Mouse (Mus musculus) granulocyte monocyte progenitor cell, adult 5-6 weeks (primary cell): Measurements from ENCODE around the gene Ankrd60. TPM values are rescaled to one million over a fixed set of nuclear protein-coding genes. Genes with fewer than 3 reads are reported as not detected.

Experiments
- ATAC-seq: replicated peaks from 2 replicates; pipeline ENCODE4 v1.8.0; 2016; ENCODE audit warnings: mild to moderate bottlenecking, moderate TSS enrichment, inconsistent platforms; ENCODE audit not compliant: poor library complexity, severe bottlenecking
- total RNA-seq, 2 experiments: library from RNA; stranded (forward) in 1 of 2; stranded (reverse) in 1 of 2; fragments of 200-712, 200-1000 nt in 1 of 2; fragments of >200 nt in 1 of 2; fragmentation: Nextera tagmentation in 1 of 2; gene quantifications; 2 replicates each; pipeline ENCODE4 v1.2.3; 2014 to 2017

Gene Ankrd60
- total RNA-seq (2014; fragmentation: Nextera tagmentation) = not detected in 2 replicates
- total RNA-seq (2017) = not detected in 2 replicates

GRCm38 (mm10) chr2:173577669-173578557 is at the start of gene Ankrd60:
TSS of gene Ankrd60 (minus strand) at chr2:173578365.
- peak; percentile 68 for ATAC-seq

- no peak for ATAC-seq
Measured at GRCm38 (mm10) chr2:173625786-173626185, 47.6 kb upstream of the Ankrd60 start.

GRCm38 (mm10) chr2:173624667-173625066 is 46.5 kb upstream of the Ankrd60 start:
- peak; percentile 36; the same call in 1 of the 2 replicates for ATAC-seq

- ATAC-seq = no peak
Measured at GRCm38 (mm10) chr2:173622173-173622601, 44.0 kb upstream of the Ankrd60 start.

GRCm38 (mm10) chr2:173620645-173621044 is 42.5 kb upstream of the Ankrd60 start:
- ATAC-seq = peak; percentile 45

GRCm38 (mm10) chr2:173619132-173619531 is 41.0 kb upstream of the Ankrd60 start:
- ATAC-seq = no peak

GRCm38 (mm10) chr2:173616156-173616555 is 38.0 kb upstream of the Ankrd60 start:
- ATAC-seq = no peak

- ATAC-seq = no peak
Measured at GRCm38 (mm10) chr2:173615378-173616081, 37.4 kb upstream of the Ankrd60 start.

- ATAC-seq = no peak
Measured at GRCm38 (mm10) chr2:173608020-173608958, 30.1 kb upstream of the Ankrd60 start.

- ATAC-seq = no peak
Measured at GRCm38 (mm10) chr2:173606415-173606804, 28.2 kb upstream of the Ankrd60 start.

GRCm38 (mm10) chr2:173605713-173606414 is 27.7 kb upstream of the Ankrd60 start:
- ATAC-seq = peak; percentile 96

- ATAC-seq = no peak
Measured at GRCm38 (mm10) chr2:173601861-173602260, 23.7 kb upstream of the Ankrd60 start.

- ATAC-seq = peak; percentile 67
Measured at GRCm38 (mm10) chr2:173595374-173595781, 17.2 kb upstream of the Ankrd60 start.

GRCm38 (mm10) chr2:173594313-173595063 is 16.3 kb upstream of the Ankrd60 start:
- no peak for ATAC-seq

- ATAC-seq = no peak
Measured at GRCm38 (mm10) chr2:173593841-173594240, 15.7 kb upstream of the Ankrd60 start.

GRCm38 (mm10) chr2:173592781-173593180 is 14.6 kb upstream of the Ankrd60 start:
- ATAC-seq = no peak

- no peak for ATAC-seq
Measured at GRCm38 (mm10) chr2:173587411-173587810, 9.2 kb upstream of the Ankrd60 start.

- ATAC-seq = peak; percentile 83
Measured at GRCm38 (mm10) chr2:173586118-173586968, 8.2 kb upstream of the Ankrd60 start.
